Comparison of ENCODE assay signal across 8 mouse cellular contexts in the genomic region with DNA sequence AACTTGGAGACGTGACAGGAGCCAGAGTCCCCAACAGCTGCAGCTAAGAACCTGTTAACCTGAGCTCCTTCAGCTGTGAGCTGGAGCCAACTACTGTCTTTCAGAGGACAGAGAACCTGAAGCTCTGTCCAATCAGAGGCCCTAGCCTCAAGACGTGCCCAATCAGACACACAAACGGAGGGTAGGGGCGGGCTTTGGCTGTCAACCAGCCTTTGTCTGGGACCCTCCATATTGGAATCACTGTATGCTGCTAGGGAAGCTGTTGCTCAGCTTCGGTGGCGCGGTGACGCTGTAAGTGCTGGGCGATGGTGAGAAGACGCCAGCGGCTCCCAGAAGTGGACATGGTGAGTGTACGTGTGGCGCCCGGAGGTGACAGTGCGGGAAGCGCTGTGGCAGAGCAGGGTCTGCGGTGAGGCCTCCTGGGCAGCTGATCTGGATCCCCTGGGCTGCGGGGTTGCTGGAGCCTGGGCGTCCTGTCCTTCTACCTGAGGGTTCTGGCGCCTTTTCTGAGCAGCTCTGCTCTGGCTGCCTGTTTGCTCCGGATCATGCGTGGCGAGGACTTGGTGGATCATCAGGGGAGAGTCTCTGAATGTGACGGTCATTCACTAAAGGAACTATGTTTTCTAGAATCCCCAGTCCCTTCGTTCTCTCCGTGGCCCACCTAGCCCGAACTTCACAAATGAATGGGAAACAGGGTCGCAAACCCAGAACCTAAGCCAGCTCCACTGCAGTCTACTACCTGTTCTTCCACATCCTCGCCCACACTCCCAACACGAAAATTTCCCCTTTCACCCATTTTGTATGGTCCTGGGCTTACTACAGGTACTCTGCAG. TPM values are rescaled to one million over a fixed set of nuclear protein-coding genes. Genes with fewer than 3 reads are reported as not detected.
A peak's percentile ranks its signal among the peaks of the same experiment; 100 is the strongest.
DNase-seq lines count a peak whose midpoint lies in the region; ATAC-seq lines count a peak whose summit lies in the region.

Gene A430033K04Rik (plus strand): TSS at position 215 of the 833 bp plus-strand sequence.

- H3K27me3 ChIP-seq in forebrain, embryonic 14.5 days (replicated peaks; ENCODE audit: control insufficient read depth, insufficient read depth, low read length) = no peaks in the 10 kb centered on the region
- H3K27me3 ChIP-seq in neural tube, embryonic 15.5 days (replicated peaks) = no peaks in the 10 kb centered on the region

- peaks cover 19% of the 10 kb centered on the region for H3K4me1 ChIP-seq in forebrain, embryonic 14.5 days (ENCODE audit: control insufficient read depth, insufficient read depth, low read length)
- H3K4me1 ChIP-seq in neural tube, embryonic 15.5 days = peaks cover 27% of the 10 kb centered on the region

- H3K9me3 ChIP-seq in forebrain, embryonic 14.5 days (replicated peaks; ENCODE audit: control insufficient read depth, low read length) = peaks cover 1% of the 10 kb centered on the region; the same call in 1 of the 2 replicates
- 0 out of 2 replicates have a peak, but pooled peaks cover 3% of the 10 kb centered on the region for H3K9me3 ChIP-seq in neural tube, embryonic 15.5 days (replicated peaks)

- ATAC-seq in forebrain, embryonic 14.5 days = peak; percentile 93
- peak; percentile 94 for ATAC-seq in neural tube, embryonic 15.5 days (ENCODE audit: low FRiP score)

- H3K9ac ChIP-seq in forebrain, embryonic 14.5 days (ENCODE audit: low read length) = peak within 1 kb of the TSS; percentile 99
- H3K9ac ChIP-seq in neural tube, embryonic 15.5 days (replicated peaks) = peak within 1 kb of the TSS; percentile 96

- WGBS in forebrain, embryonic 14.5 days = under 1% methylated on average over 29 of the region's 30 CpGs
- under 1% methylated on average over 30 of the region's 30 CpGs for WGBS in neural tube, embryonic 15.5 days

- peak within 1 kb of the TSS; percentile 94 for H3K27ac ChIP-seq in forebrain, embryonic 14.5 days (ENCODE audit: low read depth, low read length)
- peak within 1 kb of the TSS; percentile 98 for H3K27ac ChIP-seq in neural tube, embryonic 15.5 days (replicated peaks)

- H3K4me3 ChIP-seq in forebrain, embryonic 14.5 days (ENCODE audit: low read depth, low read length) = peak within 1 kb of the TSS; percentile 78
- peak within 1 kb of the TSS; percentile 93 for H3K4me3 ChIP-seq in neural tube, embryonic 15.5 days (replicated peaks)

- peak; percentile 92 for DNase-seq in ES-CJ7 (ENCODE audit: low read depth, low spot score)
- DNase-seq in cerebellum, adult 11 months = peak; percentile 92
- peak; percentile 98 for DNase-seq in forebrain, embryonic 14.5 days (ENCODE audit: low spot score)
- peak; percentile 91 to 95 for DNase-seq in heart, postnatal 14 days
- peak; percentile 96 for DNase-seq in layer of hippocampus, adult 11-12 months (ENCODE audit: low spot score)
- DNase-seq in lung, adult 18-20 months = peak; percentile 95 to 97
- DNase-seq in testis, postnatal 14 days (ENCODE audit: low spot score) = peak; percentile 91

- intact Hi-C loops in heart, postnatal 14 days (cut with DNase I) = no loop called here

- H3K36me3 ChIP-seq in forebrain, embryonic 14.5 days (ENCODE audit: control insufficient read depth, insufficient read depth, low read length) = peaks cover 5% of the 10 kb centered on the region; the same call in 1 of the 2 replicates
- H3K36me3 ChIP-seq in neural tube, embryonic 15.5 days = peaks cover 3% of the 10 kb centered on the region; the same call in 1 of the 2 replicates

- peak within 1 kb of the TSS; percentile 75 for H3K4me2 ChIP-seq in forebrain, embryonic 14.5 days (ENCODE audit: low read length)
- peak within 1 kb of the TSS; percentile 61 for H3K4me2 ChIP-seq in neural tube, embryonic 15.5 days

RNA-seq across cellular contexts. Expression of gene A430033K04Rik, which starts in this region (rescaled TPM):
- 12.5 and 19.7 TPM in 2 replicates for polyA plus RNA-seq in forebrain, embryonic 14.5 days (2014; fragmentation: Nextera tagmentation; extraction: Ambion mirVana)
- 1 to 10 TPM; 4.1 to 4.3 TPM for total RNA-seq in heart, postnatal 14 days (2021)
- 22.1 and 22.2 TPM in 2 replicates for polyA plus RNA-seq in neural tube, embryonic 15.5 days (2015; fragmentation: Nextera tagmentation; extraction: Ambion mirVana)

Comparison
In these comparisons a context has a peak if more than half of its experiments do, and no peak if none do; other contexts are left out.
1. Peak in every context shown above with its lines: DNase-seq, ATAC-seq, H3K4me3 ChIP-seq and H3K27ac ChIP-seq.